Mouse (Mus musculus) erythroblast, embryonic 14.5 days (primary cell): ENCODE measurements at regions not wholly inside any gene's neighbourhood (a gene's known extent, or its start where the extent isn't known, plus 50 kb on each side); places are given as distances from the start of the nearest gene placed in this dataset.
"Not testable (repeated sequence)": the region's sequence is repeated elsewhere in the genome, so short reads cannot be mapped to it uniquely, and the experiment has no call there.

ENCODE experiments used
- GATA1 ChIP-seq: IDR thresholded peaks from 2 replicates; pipeline ENCODE4 v1.6.1; 2012; ENCODE audit warnings: low read length, inconsistent platforms, mixed read lengths
- TAL1 ChIP-seq: IDR thresholded peaks from 3 replicates; pipeline ENCODE4 v1.6.1; 2012; ENCODE audit warnings: low read length, inconsistent platforms, mixed read lengths

DNA sequence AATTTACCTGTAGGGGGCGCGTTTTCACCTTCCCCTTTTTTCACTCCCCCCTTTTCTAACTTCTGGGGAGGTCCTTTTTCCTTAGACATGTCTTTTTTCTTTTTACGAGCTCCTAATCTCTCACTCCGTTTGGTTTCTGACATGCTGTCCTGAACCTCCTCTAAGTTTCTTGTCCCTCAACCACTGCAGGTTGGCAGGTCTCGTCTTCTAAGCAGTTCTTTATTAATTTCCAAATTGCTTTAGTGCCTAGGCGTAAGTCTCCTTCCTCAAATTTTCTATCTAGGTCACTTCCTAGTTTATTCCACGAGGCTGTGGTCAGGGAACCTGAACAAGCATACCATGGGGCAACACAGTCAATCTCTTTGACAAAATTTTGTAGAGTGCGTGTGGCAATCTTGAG lies 825.7 kb downstream of the Prdm13 start:
- not testable (repeated sequence) for TF ChIP-seq TAL1, GATA1
